Mouse (Mus musculus) megakaryocyte progenitor cell, adult 5-6 weeks (primary cell): ENCODE data around the gene Calhm3. TPM values are rescaled to one million over a fixed set of nuclear protein-coding genes. Genes with fewer than 3 reads are reported as not detected.
A peak's percentile ranks its signal among the peaks of the same experiment; 100 is the strongest.

Experiments
- ATAC-seq: replicated peaks from 2 replicates; pipeline ENCODE4 v1.8.0; 2016; ENCODE audit warnings: mild to moderate bottlenecking, moderate TSS enrichment, inconsistent platforms; ENCODE audit not compliant: poor library complexity
- total RNA-seq, 2 experiments: library from RNA; stranded (forward) in 1 of 2; stranded (reverse) in 1 of 2; fragments of 157-497, 149-512 nt in 1 of 2; fragments of 200-1000 nt in 1 of 2; gene quantifications; 2 replicates each; pipeline versions ENCODE4 v1.2.3 to v1.2.4; 2015 to 2017

Calhm3 gene
- total RNA-seq (2015) (not detected in 2 replicates), total RNA-seq (2017) (not detected in 2 replicates)

- ATAC-seq, result no peak
These were observed at the start of gene Calhm3 for GRCm38 (mm10) chr19:47157664-47158063. Gene Calhm3 (minus strand): TSS chr19:47157764.

DNA sequence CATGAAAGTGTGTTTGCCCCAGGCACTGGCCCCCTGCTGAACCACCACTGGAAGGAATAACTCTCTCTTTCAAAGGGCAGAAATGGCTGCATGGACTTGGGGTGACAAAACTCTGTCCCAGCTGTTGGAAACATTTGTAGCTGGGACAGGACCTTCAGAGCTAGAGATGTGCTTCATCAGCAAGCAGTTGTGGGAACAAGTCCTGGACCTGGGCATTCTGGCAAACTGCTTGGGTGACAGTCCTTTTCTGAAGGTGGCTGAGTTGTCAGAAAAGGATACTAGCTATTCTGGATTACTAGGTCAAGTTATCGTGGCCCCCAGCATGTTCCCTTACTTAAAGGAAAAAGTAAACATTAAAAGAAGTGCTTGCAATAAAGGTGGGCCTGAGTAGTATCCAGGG lies 48.6 kb upstream of the Calhm3 start:
- ATAC-seq, result no peak

- ATAC-seq, result no peak
These were observed 47.1 kb upstream of the Calhm3 start for GRCm38 (mm10) chr19:47204653-47205052.

GRCm38 (mm10) chr19:47203042-47203441 lies 45.5 kb upstream of the Calhm3 start:
- ATAC-seq, result no peak

- ATAC-seq, result no peak
These were observed 44.9 kb upstream of the Calhm3 start for GRCm38 (mm10) chr19:47202429-47202828.

GRCm38 (mm10) chr19:47201972-47202371 lies 44.4 kb upstream of the Calhm3 start:
- ATAC-seq, result no peak

DNA sequence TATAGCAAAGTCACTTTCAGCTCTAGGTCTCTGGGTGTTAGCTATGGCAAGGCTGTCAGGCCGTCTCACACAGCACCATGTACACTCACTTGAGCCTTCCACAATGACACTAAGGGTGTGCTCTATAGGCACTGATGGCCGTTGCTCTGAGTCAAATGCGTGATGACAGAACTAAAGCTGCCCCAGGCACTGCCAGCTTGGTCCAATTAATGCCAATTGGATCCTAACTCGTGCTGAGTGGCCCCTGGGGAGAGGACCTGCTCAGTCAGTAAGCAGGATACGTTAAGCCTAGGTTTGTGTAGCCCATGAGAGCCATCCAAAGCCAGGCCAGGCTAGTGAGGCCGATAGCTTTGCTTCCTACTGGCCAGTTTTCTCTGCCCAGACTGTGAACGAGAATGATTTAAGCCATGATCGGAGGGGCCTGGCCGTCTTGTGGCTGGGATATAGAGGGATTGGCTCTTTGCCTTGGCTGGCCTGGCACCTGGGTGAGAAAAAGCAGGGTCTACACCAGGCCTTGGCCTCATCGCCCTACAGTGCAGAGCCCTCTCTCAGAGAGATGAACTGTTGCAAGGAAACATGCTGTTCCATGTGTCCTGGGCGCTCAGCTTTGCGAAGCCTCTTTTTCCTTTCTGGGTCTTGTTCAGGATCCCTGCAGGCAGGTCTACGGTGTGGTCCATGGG lies 41.2 kb upstream of the Calhm3 start:
- no peak for ATAC-seq

- ATAC-seq, result no peak
These were observed 34.6 kb upstream of the Calhm3 start for GRCm38 (mm10) chr19:47192158-47192557.

- ATAC-seq, result no peak
These were observed 31.1 kb upstream of the Calhm3 start for GRCm38 (mm10) chr19:47188515-47189128.

DNA sequence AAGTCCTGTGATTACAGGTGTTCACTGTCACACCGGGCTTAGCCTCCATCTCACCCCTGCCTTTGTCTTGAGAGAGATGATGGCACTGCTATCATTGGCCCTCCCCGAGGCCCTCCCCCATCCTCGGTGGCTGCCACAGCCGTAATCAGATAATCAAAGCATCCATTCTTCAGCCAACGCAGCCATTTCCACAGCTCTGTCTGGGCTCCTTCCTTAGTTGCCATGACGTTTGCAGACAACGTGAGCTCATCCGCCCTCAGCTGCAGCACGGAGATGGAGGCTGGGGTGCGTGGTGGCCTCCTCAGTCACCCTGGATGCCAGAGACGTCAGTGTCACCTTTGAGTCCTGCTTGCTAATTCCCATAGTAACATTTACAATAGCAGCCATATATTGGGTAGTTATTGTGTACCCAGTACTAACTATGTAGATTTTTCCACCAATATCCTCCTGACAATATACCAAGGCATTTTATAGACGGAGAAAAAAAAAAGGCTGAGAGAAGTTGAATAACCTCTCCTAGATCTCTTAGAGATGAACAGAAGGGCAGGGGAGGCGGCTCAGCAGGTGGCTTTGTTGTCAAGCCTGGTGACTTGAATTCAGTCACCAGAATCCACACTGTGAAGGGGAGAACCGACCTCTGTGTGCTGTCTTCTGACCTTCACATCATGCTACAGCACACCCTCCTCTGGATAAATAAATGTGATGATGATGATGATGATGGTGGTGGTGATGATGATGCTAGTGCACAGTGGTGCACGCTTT lies 29.1 kb upstream of the Calhm3 start:
- no peak for ATAC-seq

DNA sequence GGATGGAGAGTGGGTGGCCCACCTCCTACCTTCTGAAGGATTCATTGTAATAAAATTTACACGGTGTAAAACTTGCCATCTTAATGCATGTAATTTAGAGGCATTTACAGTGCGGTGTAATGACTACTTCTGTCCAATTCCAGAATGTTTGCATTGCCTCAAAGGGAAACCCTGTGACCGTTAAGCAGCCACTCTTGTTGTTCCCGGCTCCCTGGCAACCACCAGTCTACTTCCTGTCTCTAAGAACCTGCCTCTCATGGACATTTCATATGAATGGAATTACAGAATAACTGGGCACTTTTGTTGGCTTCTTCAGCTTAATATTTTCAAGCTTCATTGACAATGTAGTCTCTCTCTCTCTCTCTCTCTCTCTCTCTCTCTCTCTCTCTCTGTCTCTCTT lies 27.2 kb upstream of the Calhm3 start:
- ATAC-seq, result no peak

GRCm38 (mm10) chr19:47184221-47184620 lies 26.7 kb upstream of the Calhm3 start:
- no peak for ATAC-seq

- no peak for ATAC-seq
These were observed 22.4 kb upstream of the Calhm3 start for GRCm38 (mm10) chr19:47180011-47180410.

DNA sequence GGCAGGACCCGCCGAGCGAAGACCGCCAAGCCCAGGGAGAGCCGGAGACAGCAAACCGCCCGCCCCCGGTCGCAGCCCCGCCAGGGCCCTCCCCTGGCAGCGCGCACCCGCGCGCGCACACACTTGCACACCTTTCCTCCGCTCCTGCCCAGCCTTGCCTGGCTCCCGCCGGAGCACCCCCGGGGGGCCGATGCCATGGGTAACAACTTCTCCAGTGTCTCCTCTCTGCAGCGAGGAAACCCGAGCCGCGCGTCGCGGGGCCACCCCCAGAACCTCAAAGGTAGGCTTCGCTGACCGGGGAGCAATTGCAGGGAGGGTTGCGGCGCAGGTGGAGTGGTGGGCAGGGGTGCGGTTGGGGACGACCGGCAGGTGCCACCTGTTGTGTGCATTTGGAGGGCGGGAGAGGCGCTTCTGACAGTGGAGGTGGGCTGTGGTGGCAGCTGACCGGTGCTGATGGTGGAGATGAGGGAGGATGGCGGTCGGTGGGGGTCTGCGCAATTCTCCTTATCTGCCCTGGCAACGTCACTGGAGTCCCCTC lies 21.8 kb upstream of the Calhm3 start:
- ATAC-seq, result no peak

DNA sequence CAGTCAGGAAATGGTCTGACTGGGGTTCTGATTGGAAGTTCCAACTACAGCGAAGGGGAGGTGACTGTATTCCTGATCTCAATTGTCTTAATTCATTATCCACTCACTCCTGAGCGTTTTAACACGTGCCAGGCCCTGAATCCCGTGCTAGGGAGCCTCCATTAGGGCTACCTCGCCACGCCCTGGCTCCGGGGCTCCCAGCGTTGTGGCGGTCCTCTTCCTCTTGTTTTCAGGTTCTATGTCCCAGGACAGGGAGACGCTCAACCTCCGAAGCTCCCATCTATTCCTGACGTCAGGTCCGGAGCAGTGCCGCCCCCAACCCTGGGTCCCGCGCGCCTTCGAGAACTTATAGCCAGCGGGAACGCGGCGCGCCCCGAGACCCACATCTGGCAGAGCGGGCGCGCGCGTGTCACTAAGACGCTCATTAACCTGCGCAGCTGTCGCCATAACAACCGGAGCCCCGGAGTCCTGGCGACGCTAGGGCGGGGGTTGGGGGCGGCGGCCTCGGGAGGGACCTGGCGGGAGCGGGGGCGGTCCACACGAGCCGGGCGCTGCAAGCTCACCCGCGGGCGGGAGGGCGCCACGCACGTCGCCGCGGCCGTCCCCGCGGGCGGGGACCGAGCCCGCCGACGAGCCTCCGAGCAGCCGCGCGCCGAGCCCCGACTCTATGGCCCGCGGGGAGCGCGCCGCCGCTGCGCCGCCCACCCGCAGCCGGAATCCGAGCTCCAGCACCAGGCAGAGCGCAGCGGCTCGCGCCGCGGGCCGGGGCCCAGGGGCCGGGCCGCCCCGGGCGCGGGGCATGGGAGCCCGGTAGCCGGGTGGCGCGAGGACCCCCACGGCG lies 21.1 kb upstream of the Calhm3 start, which contains the start of gene Neurl1a:
Gene Neurl1a (plus strand): TSS at position 390 of the 841 bp plus-strand sequence.
- peak; percentile 18; the same call in 1 of the 2 replicates for ATAC-seq

DNA sequence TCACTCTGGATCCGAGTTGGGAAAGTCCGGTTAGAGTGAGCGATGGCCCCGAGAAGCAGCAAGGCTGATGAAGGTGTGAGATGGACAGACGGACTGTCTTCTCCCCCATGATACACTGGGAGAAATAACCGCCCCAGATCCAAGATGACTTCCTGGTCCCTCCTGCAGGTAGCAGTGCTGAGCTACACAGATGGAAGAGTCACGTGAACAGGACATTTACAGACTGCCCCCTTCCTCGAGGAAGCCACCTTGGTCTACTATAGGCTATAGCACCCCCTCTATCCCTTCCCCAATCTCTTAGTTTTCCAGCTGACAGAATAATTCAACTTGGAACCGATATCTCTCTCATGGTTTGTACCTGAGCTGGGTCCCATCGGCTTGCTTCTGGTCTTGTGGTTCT lies 20.4 kb upstream of the Calhm3 start:
- peak; percentile 59 for ATAC-seq

DNA sequence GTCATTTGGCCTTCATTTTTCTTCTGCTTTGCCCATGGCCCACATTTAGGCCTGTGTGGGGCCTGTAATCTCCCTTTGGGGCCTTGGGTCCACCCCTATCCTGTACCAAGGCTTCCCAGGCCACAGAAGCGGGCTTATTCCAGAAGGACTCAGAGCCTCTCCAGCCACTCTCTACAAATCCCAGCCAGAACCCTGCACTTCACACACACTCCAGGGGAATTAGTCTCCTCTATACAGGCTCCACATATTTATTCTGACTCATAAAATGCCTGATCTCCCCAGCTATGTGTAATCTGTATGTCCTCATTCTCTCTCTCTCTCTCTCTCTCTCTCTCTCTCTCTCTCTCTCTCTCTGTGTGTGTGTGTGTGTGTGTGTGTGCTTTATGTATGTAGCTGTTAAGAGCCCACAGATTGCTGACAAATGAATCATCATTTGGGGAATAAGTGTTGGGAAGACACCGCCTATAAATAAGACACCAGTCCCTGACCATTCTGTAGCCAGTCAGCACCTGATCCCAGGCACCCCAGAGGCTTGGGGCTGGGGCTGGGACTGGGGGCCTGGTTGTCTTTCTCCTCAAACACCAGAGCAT lies 19.4 kb upstream of the Calhm3 start:
- ATAC-seq, result no peak

- no peak for ATAC-seq
These were observed 17.9 kb upstream of the Calhm3 start for GRCm38 (mm10) chr19:47175472-47175871.

- ATAC-seq, result peak; percentile 63
These were observed 17.0 kb upstream of the Calhm3 start for GRCm38 (mm10) chr19:47174515-47174914.

GRCm38 (mm10) chr19:47168793-47169412 lies 11.3 kb upstream of the Calhm3 start:
- peak; percentile 87 for ATAC-seq
